ENCODE assay signal across 8 mouse cellular contexts in the genomic region with DNA sequence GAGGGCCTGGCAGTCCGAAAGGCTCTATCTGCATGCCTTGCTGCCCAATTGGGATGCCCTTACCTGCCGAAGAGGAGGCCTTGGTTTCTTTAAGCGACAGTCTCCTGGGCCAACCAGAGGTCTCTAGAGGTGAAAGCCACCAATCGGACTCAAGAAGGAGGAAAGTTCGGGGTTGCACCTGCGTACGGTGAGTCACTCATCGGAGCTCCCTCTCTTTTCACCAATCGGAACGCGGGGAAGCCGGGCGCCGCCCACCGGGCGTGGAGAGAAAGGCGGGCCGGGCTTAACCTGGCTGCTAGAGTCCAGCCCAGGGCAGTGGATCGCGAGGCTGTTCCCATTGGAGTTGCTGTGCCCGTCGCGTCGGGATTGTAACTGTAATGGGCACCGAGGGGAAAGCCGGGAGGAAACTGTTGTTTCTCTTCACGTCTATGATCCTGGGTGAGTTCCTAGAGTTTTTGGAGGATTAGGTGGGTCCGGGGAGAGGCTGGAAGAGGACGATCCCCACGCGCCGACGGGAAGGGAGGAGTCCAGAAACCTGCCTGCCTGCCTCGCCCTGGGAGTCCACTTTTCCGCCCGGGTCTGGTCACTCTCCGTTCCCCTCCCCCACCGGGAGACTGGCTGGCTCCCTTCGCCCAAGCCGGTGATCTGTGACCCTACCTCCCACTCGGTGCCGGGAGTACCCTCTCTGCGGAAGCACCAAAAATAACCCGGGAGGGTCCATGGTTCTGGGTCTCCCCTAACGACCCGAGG. TPM values are rescaled to one million over a fixed set of nuclear protein-coding genes. Genes with fewer than 3 reads are reported as not detected.
DNase-seq lines count a peak whose midpoint lies in the region; ATAC-seq and TF ChIP-seq lines count a peak whose summit lies in the region.

TSS of gene F11r (plus strand) at position 272 of the 750 bp plus-strand sequence.

- no peaks in the 10 kb centered on the region for H3K27me3 ChIP-seq in E14TG2a.4 (ENCODE audit: insufficient read depth, low read length)
- peaks cover 22% of the 10 kb centered on the region for H3K27me3 ChIP-seq in embryonic facial prominence, embryonic 15.5 days
- H3K27me3 ChIP-seq in heart, embryonic 12.5 days (replicated peaks) = no peaks in the 10 kb centered on the region
- no peaks in the 10 kb centered on the region for H3K27me3 ChIP-seq in kidney, embryonic 15.5 days

- 2% methylated on average over 46 of the region's 46 CpGs for WGBS in bone marrow, adult 2 months
- 1% methylated on average over 46 of the region's 46 CpGs for WGBS in embryonic facial prominence, embryonic 15.5 days
- WGBS in heart, embryonic 12.5 days = 1% methylated on average over 46 of the region's 46 CpGs
- under 1% methylated on average over 46 of the region's 46 CpGs for WGBS in kidney, embryonic 15.5 days

- H3K4me1 ChIP-seq in E14TG2a.4 (replicated peaks; ENCODE audit: low read depth, low read length) = peaks cover 56% of the 10 kb centered on the region
- peaks cover 3% of the 10 kb centered on the region for H3K4me1 ChIP-seq in bone marrow, adult 2 months (ENCODE audit: control insufficient read depth, insufficient read depth, low read length)
- H3K4me1 ChIP-seq in embryonic facial prominence, embryonic 15.5 days = peaks cover 23% of the 10 kb centered on the region; the same call in 1 of the 2 replicates
- peaks cover 43% of the 10 kb centered on the region for H3K4me1 ChIP-seq in heart, embryonic 12.5 days (replicated peaks)
- peaks cover 56% of the 10 kb centered on the region for H3K4me1 ChIP-seq in kidney, embryonic 15.5 days

- no peaks in the 10 kb centered on the region for H3K9me3 ChIP-seq in E14TG2a.4 (ENCODE audit: low read length)
- no peaks in the 10 kb centered on the region for H3K9me3 ChIP-seq in embryonic facial prominence, embryonic 15.5 days (replicated peaks)
- H3K9me3 ChIP-seq in heart, embryonic 12.5 days (replicated peaks) = no peaks in the 10 kb centered on the region
- H3K9me3 ChIP-seq in kidney, embryonic 15.5 days (replicated peaks) = no peaks in the 10 kb centered on the region

- H3K36me3 ChIP-seq in E14TG2a.4 (ENCODE audit: insufficient read depth, low read length) = peaks cover 4% of the 10 kb centered on the region; the same call in 1 of the 2 replicates
- H3K36me3 ChIP-seq in embryonic facial prominence, embryonic 15.5 days = no peaks in the 10 kb centered on the region
- no peaks in the 10 kb centered on the region for H3K36me3 ChIP-seq in heart, embryonic 12.5 days
- H3K36me3 ChIP-seq in kidney, embryonic 15.5 days = no peaks in the 10 kb centered on the region

- peak within 1 kb of the TSS; percentile 96 for H3K4me3 ChIP-seq in E14TG2a.4 (replicated peaks; ENCODE audit: low read length)
- peak within 1 kb of the TSS; percentile 16 for H3K4me3 ChIP-seq in bone marrow, adult 2 months (replicated peaks; ENCODE audit: control insufficient read depth, low read depth, low read length)
- peak within 1 kb of the TSS; percentile 53 for H3K4me3 ChIP-seq in embryonic facial prominence, embryonic 15.5 days (replicated peaks)
- peak within 1 kb of the TSS; percentile 66 for H3K4me3 ChIP-seq in heart, embryonic 12.5 days
- peak within 1 kb of the TSS; percentile 77 for H3K4me3 ChIP-seq in kidney, embryonic 15.5 days (replicated peaks)

- peak; percentile 95 for DNase-seq in lung, postnatal 25 days (ENCODE audit: low spot score)
- DNase-seq in ovary, postnatal 36 days (ENCODE audit: low spot score) = peak; percentile 89
- DNase-seq in urinary bladder, postnatal 14 days (ENCODE audit: low spot score) = peak; percentile 96

- peak; percentile 75 for ATAC-seq in embryonic facial prominence, embryonic 15.5 days (ENCODE audit: insufficient number of reproducible peaks, low FRiP score, low TSS enrichment, low read depth)
- peak; percentile 75 for ATAC-seq in heart, embryonic 12.5 days (ENCODE audit: insufficient number of reproducible peaks, low FRiP score)
- ATAC-seq in kidney, embryonic 15.5 days (replicated peaks; ENCODE audit: low FRiP score) = peak; percentile 86

- peak within 1 kb of the TSS; percentile 28 for H3K9ac ChIP-seq in embryonic facial prominence, embryonic 15.5 days
- H3K9ac ChIP-seq in heart, embryonic 12.5 days = peak within 1 kb of the TSS; percentile 76
- H3K9ac ChIP-seq in kidney, embryonic 15.5 days = peak within 1 kb of the TSS; percentile 73

- peak; percentile 20; the same call in 1 of the 2 replicates for TF ChIP-seq POLR2A in bone marrow, adult 2 months (IDR thresholded peaks at IDR 0.05; ENCODE audit: borderline replicate concordance, control insufficient read depth, low read depth, low read length)

- no peak for TF ChIP-seq CTCF in E14TG2a.4 (conservative IDR thresholded peaks at IDR 0.05; ENCODE audit: low read length)
- no peak for TF ChIP-seq CTCF in bone marrow, adult 2 months (IDR thresholded peaks at IDR 0.05; ENCODE audit: control insufficient read depth, insufficient read depth, low read length)

- no peak within 1 kb of the TSS for H3K27ac ChIP-seq in bone marrow, adult 2 months (ENCODE audit: control insufficient read depth, insufficient read depth, low read depth, low read length, poor library complexity)
- H3K27ac ChIP-seq in embryonic facial prominence, embryonic 15.5 days (replicated peaks) = peak within 1 kb of the TSS; percentile 31
- peak within 1 kb of the TSS; percentile 85 for H3K27ac ChIP-seq in heart, embryonic 12.5 days (ENCODE audit: poor library complexity, severe bottlenecking)
- H3K27ac ChIP-seq in kidney, embryonic 15.5 days = peak within 1 kb of the TSS; percentile 95

- peak within 1 kb of the TSS; percentile 59 for H3K4me2 ChIP-seq in embryonic facial prominence, embryonic 15.5 days (replicated peaks)
- H3K4me2 ChIP-seq in heart, embryonic 12.5 days = peak within 1 kb of the TSS; percentile 69
- peak within 1 kb of the TSS; percentile 68 for H3K4me2 ChIP-seq in kidney, embryonic 15.5 days

RNA-seq across cellular contexts. Expression of gene F11r, which starts in this region (rescaled TPM):
- polyA plus RNA-seq in bone marrow, adult 2 months (2011; ENCODE audit: insufficient read depth, insufficient read length, low replicate concordance, missing spikeins) = 13.2 and 21.5 TPM in 2 replicates
- polyA plus RNA-seq in embryonic facial prominence, embryonic 15.5 days (2015; fragmentation: Nextera tagmentation; extraction: Ambion mirVana) = 66.5 and 73.3 TPM in 2 replicates
- polyA plus RNA-seq in heart, embryonic 12.5 days (2016; fragmentation: Nextera tagmentation; extraction: Ambion mirVana) = 70.7 and 71.0 TPM in 2 replicates
- polyA plus RNA-seq in kidney, embryonic 15.5 days (2015; fragmentation: Nextera tagmentation; extraction: Ambion mirVana) = 137 TPM in 2 replicates

Comparison
In these comparisons a context has a peak if more than half of its experiments do, and no peak if none do; other contexts are left out.
1. H3K4me3 ChIP-seq: peak in every context shown above with its lines; median percentile 96 in E14TG2a.4; 77 in kidney, embryonic 15.5 days; 66 in heart, embryonic 12.5 days; 53 in embryonic facial prominence, embryonic 15.5 days; 16 in bone marrow, adult 2 months.